Mouse (Mus musculus): Measurements from ENCODE around the gene 1700123L14Rik. TPM values are rescaled to one million over a fixed set of nuclear protein-coding genes. Genes with fewer than 3 reads are reported as not detected.
A peak's percentile ranks its signal among the peaks of the same experiment; 100 is the strongest.
"Not testable (repeated sequence)": the region's sequence is repeated elsewhere in the genome, so short reads cannot be mapped to it uniquely, and the experiment has no call there.

1700123L14Rik gene
- polyA plus RNA-seq (2015; fragmentation: Nextera tagmentation; extraction: Ambion mirVana): 0.09 TPM in 1 of 2 replicates, not detected in the other

DNA sequence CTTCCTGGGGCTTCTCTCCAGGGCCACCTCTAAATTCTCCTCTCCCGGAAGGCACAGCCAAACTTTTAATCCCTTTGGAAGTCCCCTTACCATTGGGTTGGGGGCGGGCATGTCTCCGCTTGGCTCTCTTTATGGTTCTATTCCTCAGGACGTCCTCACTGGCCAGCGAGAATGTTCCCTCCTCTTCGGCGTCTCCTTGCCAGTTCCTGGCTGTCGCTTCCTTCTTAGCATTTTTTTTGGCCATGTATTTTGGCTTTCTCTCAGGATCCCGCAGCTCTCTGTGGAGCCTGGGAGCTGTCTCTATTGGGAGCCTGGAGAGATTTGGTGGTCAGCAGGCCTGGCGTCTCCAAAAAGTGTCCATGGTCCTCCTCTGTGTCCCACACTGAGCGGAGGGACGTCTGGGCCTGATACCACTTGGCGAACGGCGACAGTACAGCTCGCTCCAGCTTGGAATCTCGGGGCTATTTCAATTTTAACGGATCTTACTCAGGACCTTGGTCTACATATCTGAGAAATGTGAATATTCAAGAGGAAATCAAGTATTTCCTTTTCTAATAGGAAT is at the start of gene 1700123L14Rik:
Gene 1700123L14Rik, minus strand, starts transcription at position 426 of the 562 bp plus-strand sequence.
- no peaks in the 10 kb centered on the region for H3K36me3 ChIP-seq (replicated peaks)
- H3K4me3 ChIP-seq: no peak within 1 kb of the TSS
- no peaks in the 10 kb centered on the region for H3K9me3 ChIP-seq
- no peaks in the 10 kb centered on the region for H3K4me1 ChIP-seq
- H3K4me2 ChIP-seq: no peak within 1 kb of the TSS
- no peaks in the 10 kb centered on the region for H3K27me3 ChIP-seq (replicated peaks)
- no peak within 1 kb of the TSS for H3K27ac ChIP-seq
- 86% methylated on average over 18 of the region's 18 CpGs for WGBS
- no peak within 1 kb of the TSS for H3K9ac ChIP-seq
- ATAC-seq (replicated peaks): no peak

DNA sequence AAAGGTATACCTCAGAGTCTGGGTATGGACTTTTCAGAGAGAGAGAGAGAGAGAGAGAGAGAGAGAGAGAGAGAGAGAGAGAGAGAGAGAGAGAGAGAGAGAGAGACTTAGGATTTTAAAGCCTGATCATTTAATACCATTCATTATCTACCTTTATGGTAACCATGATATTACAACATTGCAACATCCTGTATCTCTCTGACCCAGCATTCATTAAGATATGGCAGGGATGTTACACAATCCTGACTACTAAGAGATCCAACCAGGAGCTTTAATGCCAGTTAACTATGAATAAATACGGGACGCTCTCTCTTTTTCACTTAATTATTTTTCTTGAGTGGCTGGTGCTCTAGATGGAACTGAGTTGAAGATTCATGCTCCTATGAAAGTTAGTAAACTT is 39.4 kb upstream of the 1700123L14Rik start:
- no peaks in the 10 kb centered on the region for H3K4me1 ChIP-seq
- H3K9me3 ChIP-seq: no peaks in the 10 kb centered on the region; the same call in 1 of the 2 replicates
- no peak for ATAC-seq (replicated peaks)
- no peak overlapping the region for H3K4me3 ChIP-seq
- no peaks in the 10 kb centered on the region for H3K36me3 ChIP-seq (replicated peaks)
- H3K27ac ChIP-seq: no peak overlapping the region
- 96% methylated on average over 2 of the region's 2 CpGs for WGBS
- H3K4me2 ChIP-seq: no peak overlapping the region
- H3K9ac ChIP-seq: no peak overlapping the region
- no peaks in the 10 kb centered on the region for H3K27me3 ChIP-seq (replicated peaks)

DNA sequence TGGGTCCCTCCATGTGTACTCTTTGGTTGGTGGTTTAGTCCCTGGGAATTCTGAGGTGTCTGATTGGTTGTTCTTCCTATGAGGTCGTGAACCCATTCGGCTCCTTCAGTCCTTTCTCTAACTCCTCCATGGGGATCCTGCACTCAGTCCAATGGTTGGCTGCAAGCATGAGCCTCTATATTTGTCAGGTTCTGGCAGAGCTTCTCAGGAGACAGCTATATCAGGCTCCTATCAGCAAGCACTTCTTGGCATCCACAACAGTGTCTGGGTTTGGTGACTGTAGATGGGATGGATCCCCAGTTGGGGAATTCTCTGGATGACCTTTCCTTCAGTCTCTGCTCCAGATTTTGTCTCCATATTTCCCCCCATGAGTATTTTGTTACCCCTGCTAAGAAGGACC is 32.9 kb upstream of the 1700123L14Rik start:
- H3K4me1 ChIP-seq; H3K27me3 ChIP-seq (replicated peaks); H3K9me3 ChIP-seq; ATAC-seq (replicated peaks); H3K4me2 ChIP-seq; H3K4me3 ChIP-seq; H3K9ac ChIP-seq; H3K27ac ChIP-seq; H3K36me3 ChIP-seq (replicated peaks): not testable (repeated sequence)
- WGBS: 86% methylated on average over 2 of the region's 2 CpGs

DNA sequence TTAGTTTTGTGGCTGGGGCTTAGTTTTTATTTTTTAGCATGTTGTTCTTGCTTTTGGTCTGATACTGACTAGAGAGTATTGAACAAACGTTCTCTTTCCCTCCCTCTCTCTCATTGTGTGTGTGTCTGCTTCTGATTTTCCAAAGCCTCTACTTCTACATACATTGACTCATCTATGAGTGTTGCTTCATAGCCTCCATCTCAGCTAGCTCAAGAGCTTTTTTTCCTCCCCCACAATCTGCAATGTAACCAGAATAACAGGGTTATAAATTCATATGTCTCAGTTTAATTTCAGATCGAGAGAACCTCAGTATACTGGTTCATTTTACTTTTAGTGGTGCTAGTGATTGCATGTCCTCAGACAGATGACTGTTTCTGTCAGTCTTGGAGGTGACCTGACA is 20.5 kb upstream of the 1700123L14Rik start:
- Histone ChIP-seq H3K9ac (no peak overlapping the region), H3K4me2 (no peak overlapping the region), H3K27ac (no peak overlapping the region), H3K27me3 (replicated peaks) (no peaks in the 10 kb centered on the region), H3K9me3 (no peaks in the 10 kb centered on the region), H3K4me1 (no peaks in the 10 kb centered on the region), H3K36me3 (replicated peaks) (no peaks in the 10 kb centered on the region), H3K4me3 (no peak overlapping the region)
- WGBS: 75% methylated on average over 2 of the region's 2 CpGs
- ATAC-seq (replicated peaks): no peak

DNA sequence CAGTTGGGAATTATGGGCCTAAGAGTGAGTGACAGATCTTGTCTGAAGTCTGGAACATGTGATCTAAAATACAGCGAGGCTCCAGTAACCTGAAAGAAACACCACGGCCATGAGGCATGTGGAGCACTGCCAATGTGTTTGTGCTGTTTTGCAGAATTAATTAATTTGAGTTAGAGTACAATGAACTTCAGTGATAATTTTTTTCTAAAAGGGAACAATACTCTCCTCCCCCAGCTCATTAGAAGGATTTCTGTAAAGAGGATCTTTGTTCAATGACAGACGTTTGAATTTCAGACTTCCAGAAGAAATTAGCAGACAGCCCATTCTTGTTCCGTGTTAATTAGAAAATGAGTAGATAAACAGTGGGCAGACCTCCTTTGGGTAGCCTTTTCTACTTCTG is 17.3 kb upstream of the 1700123L14Rik start:
- Histone ChIP-seq H3K27ac (no peak overlapping the region), H3K27me3 (replicated peaks) (no peaks in the 10 kb centered on the region), H3K36me3 (replicated peaks) (no peaks in the 10 kb centered on the region), H3K9ac (no peak overlapping the region), H3K9me3 (no peaks in the 10 kb centered on the region), H3K4me3 (no peak overlapping the region), H3K4me2 (no peak overlapping the region), H3K4me1 (no peaks in the 10 kb centered on the region)
- no peak for ATAC-seq (replicated peaks)
- 48% methylated on average over 4 of the region's 4 CpGs for WGBS

DNA sequence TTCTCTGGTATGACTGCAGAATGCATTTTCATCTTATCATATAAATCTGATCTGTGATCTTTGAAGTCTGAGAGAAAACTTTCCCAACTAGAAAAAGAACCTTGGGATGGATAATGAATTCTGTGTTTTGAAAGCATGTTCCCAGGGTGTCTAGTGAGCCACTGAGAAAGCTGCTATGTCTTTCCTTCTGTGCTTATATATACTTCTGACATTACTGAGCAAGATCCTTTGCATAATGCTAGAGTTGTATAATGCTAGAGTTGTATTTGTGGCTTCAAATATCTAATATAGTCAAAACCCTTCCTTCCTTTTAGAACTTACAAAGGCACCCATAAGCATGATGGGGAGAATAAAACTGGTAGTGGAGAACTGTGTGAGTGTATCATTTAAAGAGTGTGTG is 12.5 kb upstream of the 1700123L14Rik start:
- Histone ChIP-seq H3K36me3 (replicated peaks) (no peaks in the 10 kb centered on the region), H3K27ac (no peak overlapping the region), H3K4me1 (no peaks in the 10 kb centered on the region), H3K27me3 (replicated peaks) (no peaks in the 10 kb centered on the region), H3K4me3 (no peak overlapping the region), H3K9ac (no peak overlapping the region), H3K9me3 (no peaks in the 10 kb centered on the region), H3K4me2 (no peak overlapping the region)
- ATAC-seq (replicated peaks): no peak

DNA sequence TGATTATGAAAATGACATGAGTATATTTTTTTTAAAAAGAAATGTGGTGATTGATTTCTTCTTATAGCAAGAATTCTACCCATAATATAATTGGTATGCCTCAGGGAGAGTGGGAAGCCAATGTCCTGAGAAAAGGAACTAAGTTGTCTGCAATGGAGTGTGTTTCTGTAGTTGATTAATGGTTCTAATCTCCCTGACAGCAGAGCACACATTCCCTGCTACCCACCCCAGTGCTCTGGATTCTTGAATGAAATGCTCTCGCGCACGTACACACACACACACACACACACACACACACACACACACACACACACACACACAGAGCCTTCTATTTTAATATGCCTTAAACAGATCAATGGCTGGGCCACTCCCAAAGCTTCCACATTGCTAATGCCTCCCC is 7.6 kb upstream of the 1700123L14Rik start:
- no peaks in the 10 kb centered on the region for H3K4me1 ChIP-seq
- H3K36me3 ChIP-seq (replicated peaks): no peaks in the 10 kb centered on the region
- H3K4me2 ChIP-seq: no peak overlapping the region
- whole genome bisulfite sequencing: 91% methylated on average over 3 of the region's 3 CpGs
- no peak for ATAC-seq (replicated peaks)
- H3K9ac ChIP-seq: no peak overlapping the region
- no peaks in the 10 kb centered on the region for H3K9me3 ChIP-seq
- no peak overlapping the region for H3K27ac ChIP-seq
- no peak overlapping the region for H3K4me3 ChIP-seq
- H3K27me3 ChIP-seq (replicated peaks): no peaks in the 10 kb centered on the region

DNA sequence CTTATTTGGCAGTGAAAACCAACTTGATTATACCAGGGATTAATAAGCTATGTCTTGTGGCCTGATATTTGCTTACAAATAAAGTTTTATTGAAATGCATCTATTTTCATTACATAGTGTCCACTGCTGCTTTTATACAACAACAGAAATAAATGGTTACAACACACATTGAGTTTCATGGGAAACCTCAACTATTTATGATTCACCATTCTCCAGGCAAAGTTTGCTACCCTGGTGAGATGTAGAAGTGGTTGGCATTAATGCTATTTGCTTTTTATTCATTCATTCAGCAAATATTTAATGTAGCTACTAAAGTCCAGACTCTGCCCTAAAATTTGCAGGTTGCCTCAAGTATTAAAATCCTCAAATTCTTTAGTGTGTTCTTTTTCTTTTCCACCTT is 988 bp upstream of the 1700123L14Rik start:
- Histone ChIP-seq H3K36me3 (replicated peaks) (no peaks in the 10 kb centered on the region), H3K9ac (no peak overlapping the region), H3K9me3 (no peaks in the 10 kb centered on the region), H3K4me3 (no peak overlapping the region), H3K4me1 (no peaks in the 10 kb centered on the region), H3K4me2 (no peak overlapping the region), H3K27ac (no peak overlapping the region), H3K27me3 (replicated peaks) (no peaks in the 10 kb centered on the region)
- no peak for ATAC-seq (replicated peaks)

DNA sequence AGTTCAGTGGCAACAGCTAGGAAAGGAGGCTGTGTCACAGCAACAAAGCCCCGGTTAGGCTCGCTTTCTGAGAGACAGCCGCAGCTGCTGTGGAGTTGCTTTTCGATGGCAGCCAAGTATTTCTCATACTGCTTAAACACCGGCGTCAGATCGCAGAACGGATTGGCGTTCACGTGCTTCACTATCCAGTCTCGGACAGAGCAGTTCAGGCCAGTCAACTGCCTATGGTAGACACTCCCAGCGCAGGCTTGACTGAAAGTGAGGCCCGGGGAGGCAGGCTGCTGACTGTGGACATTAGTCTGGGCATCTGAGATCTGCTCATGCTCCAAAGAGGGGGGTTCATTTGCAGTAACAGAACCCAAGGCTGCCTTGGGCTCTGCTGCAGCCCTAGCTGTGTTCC is 640 bp downstream of the 1700123L14Rik start:
- no peak overlapping the region for H3K4me2 ChIP-seq
- H3K4me3 ChIP-seq: no peak overlapping the region
- no peak overlapping the region for H3K9ac ChIP-seq
- 88% methylated on average over 13 of the region's 13 CpGs for WGBS
- no peaks in the 10 kb centered on the region for H3K4me1 ChIP-seq
- H3K9me3 ChIP-seq: no peaks in the 10 kb centered on the region
- no peaks in the 10 kb centered on the region for H3K36me3 ChIP-seq (replicated peaks)
- no peak for ATAC-seq (replicated peaks)
- H3K27ac ChIP-seq: no peak overlapping the region
- H3K27me3 ChIP-seq (replicated peaks): no peaks in the 10 kb centered on the region

DNA sequence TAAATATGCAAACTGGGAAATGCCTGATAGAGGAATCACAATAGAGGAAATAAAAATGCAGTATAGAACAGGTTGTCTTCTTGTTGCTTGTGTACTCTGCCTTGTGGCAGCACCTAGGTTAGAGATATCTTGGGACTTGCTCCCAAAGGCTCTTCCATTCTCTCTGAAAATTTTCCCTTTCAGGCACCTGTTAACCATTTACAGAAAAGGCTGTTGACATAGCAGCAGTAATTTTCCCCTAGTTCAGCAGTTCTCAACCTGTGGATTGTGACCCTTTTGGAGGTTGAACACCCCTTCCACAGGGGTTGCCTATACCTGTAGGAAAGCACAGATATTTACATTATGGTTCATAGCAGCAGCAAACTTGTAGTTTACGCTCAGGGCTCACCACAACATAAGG is 22.7 kb downstream of the 1700123L14Rik start:
- no peak overlapping the region for H3K4me2 ChIP-seq
- no peaks in the 10 kb centered on the region for H3K27me3 ChIP-seq (replicated peaks)
- no peaks in the 10 kb centered on the region for H3K36me3 ChIP-seq (replicated peaks)
- no peak overlapping the region for H3K9ac ChIP-seq
- ATAC-seq (replicated peaks): no peak
- H3K9me3 ChIP-seq: no peaks in the 10 kb centered on the region
- WGBS: 92% methylated on average over 1 of the region's 1 CpGs
- H3K27ac ChIP-seq: no peak overlapping the region
- H3K4me3 ChIP-seq: no peak overlapping the region
- H3K4me1 ChIP-seq: no peaks in the 10 kb centered on the region

DNA sequence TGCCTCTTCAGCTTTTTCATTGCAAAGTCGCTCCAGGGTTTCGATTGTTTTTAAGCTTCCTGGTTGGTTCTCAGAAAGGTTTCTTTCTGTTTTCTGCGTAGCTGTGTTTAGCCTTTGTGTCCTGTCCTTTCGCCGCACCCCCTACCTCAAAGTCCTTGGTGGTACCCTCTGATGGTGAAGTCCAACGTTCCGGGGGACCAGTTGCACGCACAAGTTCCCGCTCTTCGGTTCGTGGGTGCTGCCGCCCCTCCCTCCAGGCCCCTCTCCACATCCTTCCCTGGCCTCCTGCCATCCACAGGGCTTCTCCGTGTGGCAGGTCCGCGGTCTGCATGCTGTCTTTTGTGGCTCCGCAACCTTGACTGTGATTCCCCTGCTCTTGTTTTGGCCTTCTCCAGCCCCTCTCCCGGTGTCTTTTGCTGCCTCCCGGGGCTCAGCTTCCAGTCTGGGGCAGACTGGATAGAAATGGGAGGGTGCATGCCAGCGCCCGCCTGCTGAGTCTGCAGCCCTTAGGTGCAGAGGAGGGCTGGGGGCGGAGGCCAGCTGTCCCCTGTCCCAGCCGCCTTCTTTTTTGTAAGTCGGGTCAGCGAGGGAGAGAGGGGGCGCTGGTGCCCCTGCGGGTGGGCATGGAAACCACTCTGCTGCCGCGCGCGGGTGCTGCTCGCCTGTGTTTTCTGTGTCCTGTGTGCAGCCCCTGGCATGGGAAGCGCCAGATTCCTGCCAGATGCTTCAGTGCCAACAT is 49.3 kb downstream of the 1700123L14Rik start:
- Histone ChIP-seq H3K4me3 (peak overlapping the region; percentile 62), H3K9me3 (no peaks in the 10 kb centered on the region), H3K27me3 (replicated peaks) (no peaks in the 10 kb centered on the region), H3K27ac (peak overlapping the region; percentile 79), H3K36me3 (replicated peaks) (no peaks in the 10 kb centered on the region), H3K9ac (peak overlapping the region; percentile 72), H3K4me1 (peaks cover 26% of the 10 kb centered on the region), H3K4me2 (peak overlapping the region; percentile 90)
- WGBS: under 1% methylated on average over 32 of the region's 32 CpGs
- ATAC-seq (replicated peaks): peak; percentile 84

DNA sequence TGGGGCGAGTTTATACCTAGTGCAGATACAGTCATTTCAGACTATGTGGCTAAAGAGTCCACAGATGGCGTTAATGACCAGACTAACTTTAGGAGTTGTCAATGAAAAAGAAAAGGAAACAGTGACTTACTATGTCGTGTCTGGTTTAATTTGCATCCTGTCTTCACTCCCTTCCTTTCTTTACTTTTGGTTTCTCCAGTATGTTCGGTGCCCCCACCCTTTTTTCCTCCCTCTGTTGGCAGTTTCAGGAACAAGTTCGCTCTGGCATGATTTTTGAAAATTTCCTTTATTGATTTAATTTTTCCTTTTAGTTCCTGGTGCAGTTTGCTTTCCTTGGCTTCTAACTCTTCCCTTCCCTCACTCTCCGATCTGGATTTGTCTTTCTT is 49.9 kb downstream of the 1700123L14Rik start:
- peak overlapping the region; percentile 79 for H3K27ac ChIP-seq
- no peak for ATAC-seq (replicated peaks)
- H3K9me3 ChIP-seq: no peaks in the 10 kb centered on the region
- no peaks in the 10 kb centered on the region for H3K27me3 ChIP-seq (replicated peaks)
- WGBS: 8% methylated on average over 6 of the region's 6 CpGs
- H3K4me1 ChIP-seq: peaks cover 26% of the 10 kb centered on the region
- peak overlapping the region; percentile 62 for H3K4me3 ChIP-seq
- H3K36me3 ChIP-seq (replicated peaks): no peaks in the 10 kb centered on the region
- peak overlapping the region; percentile 90 for H3K4me2 ChIP-seq
- H3K9ac ChIP-seq: peak overlapping the region; percentile 72

All from midbrain, embryonic 15.5 days (tissue).